Mouse (Mus musculus) testis, adult 2 months (tissue): ENCODE measurements at regions not wholly inside any gene's neighbourhood (a gene's known extent, or its start where the extent isn't known, plus 50 kb on each side); places are given as distances from the start of the nearest gene placed in this dataset.

Source experiments
- H3K27ac ChIP-seq: fragments of 200-500 bp; 2 replicates; pipeline ENCODE4 v1.5.1; 2012; ENCODE audit warnings: low read depth, low read length; ENCODE audit not compliant: control insufficient read depth, insufficient read depth
- H3K27me3 ChIP-seq: fragments of 200-500 bp; 2 replicates; pipeline ENCODE4 v1.6.1; 2012; ENCODE audit warnings: mild to moderate bottlenecking, low read length, moderate library complexity; ENCODE audit not compliant: control insufficient read depth, insufficient read depth
- H3K36me3 ChIP-seq: fragments of 200-500 bp; 2 replicates; pipeline ENCODE4 v1.6.1; 2012; ENCODE audit warnings: mild to moderate bottlenecking, low read length; ENCODE audit not compliant: control insufficient read depth, insufficient read depth
- H3K4me1 ChIP-seq: fragments of 200-500 bp; 2 replicates; pipeline ENCODE4 v1.6.1; 2012; ENCODE audit warnings: low read length; ENCODE audit not compliant: control insufficient read depth, insufficient read depth
- H3K4me3 ChIP-seq: fragments of 200-500 bp; 2 replicates; pipeline ENCODE4 v1.5.1; 2012; ENCODE audit warnings: low read depth, mild to moderate bottlenecking, low read length, moderate library complexity, mixed read lengths; ENCODE audit not compliant: control insufficient read depth
- CTCF ChIP-seq: fragments of 200-500 bp; IDR thresholded peaks from 2 replicates; pipeline ENCODE4 v1.5.1; 2012; ENCODE audit warnings: low read depth, mild to moderate bottlenecking, inconsistent platforms, low read length, moderate library complexity; ENCODE audit not compliant: control insufficient read depth, insufficient read depth, insufficient replicate concordance
- POLR2A ChIP-seq: fragments of 200-500 bp; IDR thresholded peaks from 2 replicates; pipeline ENCODE4 v1.6.1; 2012; ENCODE audit warnings: low read depth, mild to moderate bottlenecking, inconsistent platforms, low read length, moderate library complexity; ENCODE audit not compliant: control insufficient read depth

GRCm38 (mm10) chr8:88906244-88906643 is 137.7 kb downstream of the Sall1 start:
- Histone ChIP-seq H3K27me3 (no peaks in the 10 kb centered on the region), H3K27ac (no peak overlapping the region)

GRCm38 (mm10) chr8:88903094-88903493 is 140.9 kb downstream of the Sall1 start:
- TF ChIP-seq CTCF (no peak), POLR2A (no peak)
- no peaks in the 10 kb centered on the region for H3K4me1 ChIP-seq
- no peaks in the 10 kb centered on the region for H3K36me3 ChIP-seq
- H3K27ac ChIP-seq: no peak overlapping the region
- no peaks in the 10 kb centered on the region for H3K27me3 ChIP-seq
- H3K4me3 ChIP-seq: no peak overlapping the region

More at GRCm38 (mm10) chr8:88906244-88906643, 137.7 kb downstream of the Sall1 start:
- Histone ChIP-seq H3K4me3 (peak overlapping the region; percentile 14), H3K4me1 (no peaks in the 10 kb centered on the region), H3K36me3 (no peaks in the 10 kb centered on the region)
- TF ChIP-seq POLR2A (no peak), CTCF (no peak)

DNA sequence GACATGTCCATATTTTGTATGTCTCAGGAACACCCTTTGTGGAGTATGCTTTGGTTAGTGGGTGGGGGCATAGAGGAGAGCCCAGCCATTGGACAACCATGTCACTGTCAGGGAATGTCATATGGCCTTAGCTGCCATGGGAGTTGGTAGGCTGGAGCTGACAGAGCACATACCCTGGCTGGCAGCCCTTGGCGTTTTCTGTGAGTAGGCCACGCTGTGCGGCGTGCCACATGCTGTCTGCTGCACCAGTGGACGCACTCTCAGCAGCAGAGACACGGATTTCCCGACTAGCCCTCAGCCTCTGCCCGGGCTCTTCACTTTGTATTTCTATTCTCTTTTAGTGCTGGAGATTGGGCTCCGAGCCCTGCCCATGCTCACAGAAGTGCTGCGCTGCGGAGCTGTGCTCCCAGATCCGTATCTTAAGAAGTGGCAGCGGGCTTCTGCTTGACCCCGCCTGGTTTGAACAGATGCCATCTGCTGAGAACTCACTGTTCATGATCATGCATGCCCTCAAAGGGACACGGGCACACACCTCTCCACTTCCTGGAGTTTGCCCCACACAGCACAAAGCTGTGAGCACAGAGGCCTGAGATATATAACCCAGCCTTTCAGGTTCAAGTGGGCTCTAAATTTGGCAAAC is 160.1 kb downstream of the Sall1 start:
- no peak for TF ChIP-seq POLR2A
- no peak for TF ChIP-seq CTCF
- H3K27me3 ChIP-seq: no peaks in the 10 kb centered on the region
- H3K4me3 ChIP-seq: no peak overlapping the region
- H3K4me1 ChIP-seq: no peaks in the 10 kb centered on the region
- no peak overlapping the region for H3K27ac ChIP-seq
- H3K36me3 ChIP-seq: no peaks in the 10 kb centered on the region

DNA sequence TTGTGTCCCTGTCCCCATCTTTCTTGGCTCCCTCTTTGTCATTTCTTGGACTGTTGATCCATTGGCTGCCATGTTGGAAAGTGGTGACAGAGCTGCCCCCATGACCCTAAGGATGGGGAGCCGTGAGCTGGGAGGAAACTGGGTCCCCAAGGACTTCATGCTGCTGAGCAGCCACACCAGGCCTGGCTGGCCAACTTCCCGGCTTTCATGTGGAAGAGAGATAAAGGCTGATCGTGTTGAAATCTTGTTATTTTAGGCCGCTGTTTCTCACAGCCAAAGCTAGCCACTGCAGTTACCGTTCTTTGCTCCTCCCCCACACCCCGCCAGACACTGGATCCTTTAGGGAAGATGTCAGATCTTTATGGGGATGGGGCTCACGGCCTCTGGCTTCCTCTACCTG is 164.1 kb downstream of the Sall1 start:
- no peak overlapping the region for H3K4me3 ChIP-seq
- TF ChIP-seq CTCF: no peak
- TF ChIP-seq POLR2A: no peak
- H3K4me1 ChIP-seq: no peaks in the 10 kb centered on the region
- H3K36me3 ChIP-seq: no peaks in the 10 kb centered on the region
- no peak overlapping the region for H3K27ac ChIP-seq
- no peaks in the 10 kb centered on the region for H3K27me3 ChIP-seq

GRCm38 (mm10) chr8:88877921-88878320 is 166.0 kb downstream of the Sall1 start:
- no peaks in the 10 kb centered on the region for H3K27me3 ChIP-seq
- H3K27ac ChIP-seq: no peak overlapping the region
- no peaks in the 10 kb centered on the region for H3K4me1 ChIP-seq
- TF ChIP-seq POLR2A (no peak), CTCF (no peak)
- no peaks in the 10 kb centered on the region for H3K36me3 ChIP-seq
- H3K4me3 ChIP-seq: no peak overlapping the region

DNA sequence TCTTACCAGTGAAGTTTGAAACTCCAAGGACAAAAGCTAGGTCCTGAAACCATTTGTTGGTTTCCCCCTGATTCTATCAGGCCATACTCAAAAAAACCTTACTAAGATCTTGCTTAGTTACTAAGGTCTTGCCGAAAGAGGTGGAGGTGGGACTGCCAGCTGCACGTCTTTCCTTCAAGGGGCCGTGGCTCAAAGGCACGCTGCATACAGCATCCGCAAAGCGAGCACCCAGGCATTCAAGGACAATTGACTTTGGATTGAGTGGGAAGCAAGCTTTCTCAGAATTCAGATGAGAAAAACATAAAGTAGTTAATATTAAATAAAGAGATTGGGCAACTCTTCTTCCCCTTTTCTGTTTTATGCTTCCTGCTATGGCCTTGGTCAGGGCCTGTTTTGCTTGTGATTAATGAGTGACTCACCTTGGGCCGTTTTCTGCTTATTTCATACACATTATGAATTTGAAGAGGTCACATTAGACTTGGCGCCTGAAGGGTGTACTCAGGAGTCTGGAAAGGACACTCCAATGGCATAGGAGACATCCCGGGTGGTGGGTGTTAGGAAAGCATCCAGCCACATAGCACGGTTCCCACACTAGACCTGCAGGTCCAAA is 166.1 kb downstream of the Cyld start:
- H3K36me3 ChIP-seq: no peaks in the 10 kb centered on the region
- H3K27ac ChIP-seq: no peak overlapping the region
- H3K4me1 ChIP-seq: no peaks in the 10 kb centered on the region
- H3K4me3 ChIP-seq: no peak overlapping the region
- H3K27me3 ChIP-seq: no peaks in the 10 kb centered on the region
- no peak for TF ChIP-seq CTCF
- TF ChIP-seq POLR2A: no peak

- Histone ChIP-seq H3K4me3 (no peak overlapping the region), H3K36me3 (no peaks in the 10 kb centered on the region), H3K27ac (no peak overlapping the region), H3K27me3 (no peaks in the 10 kb centered on the region), H3K4me1 (no peaks in the 10 kb centered on the region)
- TF ChIP-seq CTCF: no peak
- TF ChIP-seq POLR2A: no peak
Measured at GRCm38 (mm10) chr8:88857216-88857615, 160.4 kb downstream of the Cyld start.

DNA sequence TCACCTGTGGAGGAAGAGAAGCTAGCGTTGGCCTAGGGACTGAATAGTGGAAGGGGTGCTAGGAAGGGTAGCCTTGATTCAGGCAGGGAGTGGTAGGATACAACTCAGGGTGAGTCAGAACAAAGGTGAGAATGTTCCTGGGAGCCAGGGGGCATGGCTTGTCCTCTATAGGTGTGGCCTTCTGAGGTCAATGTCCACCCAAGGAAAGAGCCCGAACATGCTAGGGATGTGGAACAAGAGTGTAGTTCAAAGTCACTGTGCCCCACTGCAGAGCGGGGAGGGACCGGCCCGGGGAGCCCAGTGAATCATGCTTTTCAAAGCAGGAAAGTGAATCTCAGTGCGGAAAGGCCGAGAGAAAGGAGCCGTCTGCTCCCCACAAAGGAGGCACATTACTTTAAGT is 156.4 kb downstream of the Cyld start:
- Histone ChIP-seq H3K4me1 (no peaks in the 10 kb centered on the region), H3K36me3 (no peaks in the 10 kb centered on the region), H3K4me3 (no peak overlapping the region), H3K27me3 (no peaks in the 10 kb centered on the region), H3K27ac (no peak overlapping the region)
- TF ChIP-seq CTCF: no peak
- no peak for TF ChIP-seq POLR2A
